In the genomic region with DNA sequence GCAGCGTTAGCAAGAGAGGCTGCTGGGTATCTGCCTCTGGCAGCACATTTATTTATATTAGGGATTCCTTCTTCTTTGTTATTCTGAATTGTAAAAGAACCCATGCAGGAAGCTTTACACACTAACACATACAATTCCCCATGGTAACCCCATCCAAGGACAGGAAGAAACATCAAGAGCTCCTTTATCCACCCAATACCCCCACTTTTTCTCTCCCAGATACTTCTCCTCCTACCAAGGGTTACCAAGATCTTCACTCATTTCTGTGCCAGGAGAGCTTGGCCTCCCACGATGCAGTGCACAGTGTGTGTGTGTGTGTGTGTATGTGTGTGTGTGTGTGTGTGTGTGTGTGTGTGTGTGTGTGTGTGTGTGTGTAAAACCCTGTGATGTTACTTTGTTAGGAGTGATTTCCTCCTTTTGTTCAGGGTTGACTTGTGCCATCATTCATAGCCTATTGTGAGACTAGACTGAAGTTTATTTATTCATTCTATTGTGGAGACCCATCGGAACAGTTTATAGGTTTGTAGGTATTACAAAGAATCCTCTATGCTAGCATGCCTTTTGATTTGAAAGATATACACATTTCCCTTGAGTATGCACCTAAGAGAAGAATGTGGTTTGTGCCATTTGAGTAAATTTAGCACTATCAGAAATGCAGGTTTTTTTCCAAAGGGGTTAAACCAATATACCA, we compare ENCODE assay signal across 21 mouse cellular contexts.
DNase-seq lines count a peak whose midpoint lies in the region; ATAC-seq and TF ChIP-seq lines count a peak whose summit lies in the region.
"Had no signal": no experiment of that assay in that cellular context is flagged by ENCODE, and none has a peak within 500 bp of the region (broad histone marks: within the 10 kb centered on the region; RNA-seq: fewer than 3 reads in every experiment).

No protein-coding gene starts in this region.

- peak; percentile 22 for DNase-seq in kidney, postnatal 0 days (ENCODE audit: low spot score)
- no peak for DNase-seq in kidney, postnatal 4 days
- no peak for DNase-seq in midbrain, embryonic 10.5 days (ENCODE audit: low spot score)
- peak; percentile 13 for DNase-seq in hindbrain, embryonic 11.5 days (ENCODE audit: low spot score)
- peak; percentile 41 for DNase-seq in mesoderm, embryonic 11.5 days (ENCODE audit: low read depth, low spot score)
- no peak for DNase-seq in embryonic facial prominence, embryonic 10.5 days (ENCODE audit: low spot score)
- DNase-seq: adrenal gland, postnatal 36 days; cerebellum, adult 2 months; cerebellum, postnatal 36 days; heart, adult 11 months; heart, postnatal 36 days; kidney, adult 9 months; right cerebral cortex, postnatal 14 days; spleen, adult 18-20 months had no signal

- no peak overlapping the region for H3K27ac ChIP-seq in kidney, postnatal 0 days
- peak overlapping the region; percentile 67 for H3K27ac ChIP-seq in midbrain, embryonic 10.5 days (replicated peaks)
- no peak overlapping the region for H3K27ac ChIP-seq in midbrain, embryonic 13.5 days
- no peak overlapping the region for H3K27ac ChIP-seq in hindbrain, embryonic 11.5 days (ENCODE audit: low read depth, low read length)
- no peak overlapping the region for H3K27ac ChIP-seq in embryonic facial prominence, embryonic 10.5 days (replicated peaks)
- H3K27ac ChIP-seq: heart, embryonic 13.5 days; intestine, embryonic 15.5 days; limb, embryonic 12.5 days; liver, embryonic 12.5 days; macrophage had no signal

- TF ChIP-seq CTCF in kidney, postnatal 0 days (IDR thresholded peaks at IDR 0.05; ENCODE audit: low read depth) = no peak

- ATAC-seq in kidney, postnatal 0 days (replicated peaks; ENCODE audit: low FRiP score, low read depth) = no peak
- no peak for ATAC-seq in midbrain, embryonic 13.5 days
- no peak for ATAC-seq in hindbrain, embryonic 11.5 days (ENCODE audit: low FRiP score)
- ATAC-seq: intestine, embryonic 15.5 days; liver, embryonic 12.5 days had no signal

- no peak overlapping the region for H3K4me2 ChIP-seq in kidney, postnatal 0 days (ENCODE audit: low read length)
- H3K4me2 ChIP-seq in midbrain, embryonic 13.5 days (replicated peaks) = no peak overlapping the region
- no peak overlapping the region for H3K4me2 ChIP-seq in hindbrain, embryonic 11.5 days (replicated peaks; ENCODE audit: low read depth, low read length)
- H3K4me2 ChIP-seq: intestine, embryonic 15.5 days; limb, embryonic 12.5 days; liver, embryonic 12.5 days had no signal

- H3K9ac ChIP-seq in kidney, postnatal 0 days (ENCODE audit: low read depth, low read length) = no peak overlapping the region
- H3K9ac ChIP-seq in midbrain, embryonic 13.5 days (replicated peaks) = no peak overlapping the region
- no peak overlapping the region for H3K9ac ChIP-seq in hindbrain, embryonic 11.5 days (ENCODE audit: low read depth, low read length)
- H3K9ac ChIP-seq: heart, embryonic 13.5 days; intestine, embryonic 15.5 days; limb, embryonic 12.5 days; liver, embryonic 12.5 days had no signal

- H3K4me1 ChIP-seq in kidney, postnatal 0 days (replicated peaks; ENCODE audit: insufficient read depth, low read length) = no peaks in the 10 kb centered on the region
- peaks cover 32% of the 10 kb centered on the region for H3K4me1 ChIP-seq in midbrain, embryonic 10.5 days
- peaks cover 10% of the 10 kb centered on the region for H3K4me1 ChIP-seq in midbrain, embryonic 13.5 days (replicated peaks)
- H3K4me1 ChIP-seq in hindbrain, embryonic 11.5 days (replicated peaks; ENCODE audit: control insufficient read depth, insufficient read depth, low read length) = no peaks in the 10 kb centered on the region
- H3K4me1 ChIP-seq in embryonic facial prominence, embryonic 10.5 days = peaks cover 12% of the 10 kb centered on the region; the same call in 1 of the 2 replicates
- H3K4me1 ChIP-seq: limb, embryonic 12.5 days; liver, embryonic 12.5 days had no signal

- no peaks in the 10 kb centered on the region for H3K36me3 ChIP-seq in kidney, postnatal 0 days (ENCODE audit: insufficient read depth, low read length)
- H3K36me3 ChIP-seq in midbrain, embryonic 10.5 days = no peaks in the 10 kb centered on the region
- no peaks in the 10 kb centered on the region for H3K36me3 ChIP-seq in midbrain, embryonic 13.5 days
- no peaks in the 10 kb centered on the region for H3K36me3 ChIP-seq in hindbrain, embryonic 11.5 days (ENCODE audit: control insufficient read depth, insufficient read depth, low read length)
- no peaks in the 10 kb centered on the region for H3K36me3 ChIP-seq in embryonic facial prominence, embryonic 10.5 days (replicated peaks)
- H3K36me3 ChIP-seq: heart, embryonic 13.5 days; intestine, embryonic 15.5 days; limb, embryonic 12.5 days; liver, embryonic 12.5 days had no signal

- no peaks in the 10 kb centered on the region for H3K27me3 ChIP-seq in kidney, postnatal 0 days (ENCODE audit: insufficient read depth, low read length)
- no peaks in the 10 kb centered on the region for H3K27me3 ChIP-seq in midbrain, embryonic 10.5 days (ENCODE audit: low read depth, poor library complexity, severe bottlenecking)
- no peaks in the 10 kb centered on the region for H3K27me3 ChIP-seq in midbrain, embryonic 13.5 days
- H3K27me3 ChIP-seq in hindbrain, embryonic 11.5 days (ENCODE audit: control insufficient read depth, insufficient read depth, low read length) = no peaks in the 10 kb centered on the region
- no peaks in the 10 kb centered on the region for H3K27me3 ChIP-seq in embryonic facial prominence, embryonic 10.5 days (replicated peaks; ENCODE audit: low read depth, poor library complexity, severe bottlenecking)
- H3K27me3 ChIP-seq: CH12.LX; heart, embryonic 13.5 days; intestine, embryonic 15.5 days; limb, embryonic 12.5 days; liver, embryonic 12.5 days had no signal

- WGBS in kidney, postnatal 0 days = 57% methylated on average over 3 of the region's 3 CpGs
- WGBS in midbrain, embryonic 10.5 days = 62% methylated on average over 3 of the region's 3 CpGs
- WGBS in midbrain, embryonic 13.5 days = 39% methylated on average over 3 of the region's 3 CpGs
- WGBS in hindbrain, embryonic 11.5 days = 37% methylated on average over 3 of the region's 3 CpGs
- 61% methylated on average over 3 of the region's 3 CpGs for WGBS in embryonic facial prominence, embryonic 10.5 days

- no peak overlapping the region for H3K4me3 ChIP-seq in kidney, postnatal 0 days (replicated peaks; ENCODE audit: low read depth, low read length)
- H3K4me3 ChIP-seq in midbrain, embryonic 10.5 days = no peak overlapping the region
- no peak overlapping the region for H3K4me3 ChIP-seq in midbrain, embryonic 13.5 days (replicated peaks)
- no peak overlapping the region for H3K4me3 ChIP-seq in hindbrain, embryonic 11.5 days (ENCODE audit: low read depth, low read length)
- H3K4me3 ChIP-seq in embryonic facial prominence, embryonic 10.5 days = no peak overlapping the region
- H3K4me3 ChIP-seq: heart, embryonic 13.5 days; intestine, embryonic 15.5 days; limb, embryonic 12.5 days; liver, embryonic 12.5 days had no signal

- no peaks in the 10 kb centered on the region for H3K9me3 ChIP-seq in kidney, postnatal 0 days (replicated peaks; ENCODE audit: low read length)
- no peaks in the 10 kb centered on the region for H3K9me3 ChIP-seq in midbrain, embryonic 10.5 days (replicated peaks)
- H3K9me3 ChIP-seq in midbrain, embryonic 13.5 days = no peaks in the 10 kb centered on the region
- no peaks in the 10 kb centered on the region for H3K9me3 ChIP-seq in hindbrain, embryonic 11.5 days (ENCODE audit: control insufficient read depth, low read length)
- no peaks in the 10 kb centered on the region for H3K9me3 ChIP-seq in embryonic facial prominence, embryonic 10.5 days
- H3K9me3 ChIP-seq: heart, embryonic 13.5 days; intestine, embryonic 15.5 days; limb, embryonic 12.5 days; liver, embryonic 12.5 days had no signal

Comparison
In these comparisons a context has a peak if more than half of its experiments do, and no peak if none do; other contexts are left out.
1. DNase-seq: peak in kidney, postnatal 0 days (single experiment), hindbrain, embryonic 11.5 days (single experiment) and mesoderm, embryonic 11.5 days (single experiment); none in kidney, postnatal 4 days (0 of 2), midbrain, embryonic 10.5 days (single experiment) and embryonic facial prominence, embryonic 10.5 days (single experiment).